8 mouse cellular contexts compared by ENCODE assay signal in genomic region chr13:9017190-9017589, GRCm38 (mm10). TPM values are rescaled to one million over a fixed set of nuclear protein-coding genes. Genes with fewer than 3 reads are reported as not detected.
DNase-seq lines count a peak whose midpoint lies in the region; ATAC-seq and TF ChIP-seq lines count a peak whose summit lies in the region.

No protein-coding gene starts in this region.

- ATAC-seq in kidney, postnatal 0 days (replicated peaks; ENCODE audit: low FRiP score, low read depth), result peak; percentile 68
- no peak for ATAC-seq in intestine, postnatal 0 days

- peak; percentile 5 to 14 for DNase-seq in left cerebral cortex, postnatal 14 days (ENCODE audit: low spot score in 2 of 2)
- no peak for DNase-seq in left cerebral cortex, adult 11 months (ENCODE audit: low spot score)
- peak; percentile 71 for DNase-seq in adrenal gland, postnatal 14 days
- DNase-seq in kidney, postnatal 0 days (ENCODE audit: low spot score), result peak; percentile 16
- DNase-seq in mesoderm, embryonic 11.5 days (ENCODE audit: low read depth, low spot score), result peak; percentile 45
- DNase-seq in T-cell, adult 2 months (ENCODE audit: low spot score), result no peak
- DNase-seq in right cerebral cortex, postnatal 36 days (ENCODE audit: low spot score in 2 of 2), result no peak

- H3K4me2 ChIP-seq in kidney, postnatal 0 days (ENCODE audit: low read length), result no peak overlapping the region
- H3K4me2 ChIP-seq in intestine, postnatal 0 days (replicated peaks; ENCODE audit: low read depth), result no peak overlapping the region

- H3K4me1 ChIP-seq in kidney, postnatal 0 days (replicated peaks; ENCODE audit: insufficient read depth, low read length), result no peaks in the 10 kb centered on the region
- H3K4me1 ChIP-seq in intestine, postnatal 0 days (replicated peaks; ENCODE audit: control insufficient read depth, insufficient read depth, low read length), result no peaks in the 10 kb centered on the region

- H3K9ac ChIP-seq in kidney, postnatal 0 days (ENCODE audit: low read depth, low read length), result no peak overlapping the region
- no peak overlapping the region for H3K9ac ChIP-seq in intestine, postnatal 0 days (ENCODE audit: low read depth, low read length)

- H3K4me3 ChIP-seq in kidney, postnatal 0 days (replicated peaks; ENCODE audit: low read depth, low read length), result no peak overlapping the region
- H3K4me3 ChIP-seq in intestine, postnatal 0 days (ENCODE audit: low read depth, low read length), result no peak overlapping the region

- intact Hi-C loops in left cerebral cortex, postnatal 14 days (cut with DNase I), result no loop called here

- H3K27ac ChIP-seq in kidney, postnatal 0 days, result no peak overlapping the region
- no peak overlapping the region for H3K27ac ChIP-seq in intestine, postnatal 0 days (ENCODE audit: low read depth, low read length)

- no peak for TF ChIP-seq CTCF in kidney, postnatal 0 days (IDR thresholded peaks at IDR 0.05; ENCODE audit: low read depth)
- TF ChIP-seq CTCF in intestine, postnatal 0 days (IDR thresholded peaks at IDR 0.05; ENCODE audit: low read depth), result no peak

- H3K36me3 ChIP-seq in kidney, postnatal 0 days (ENCODE audit: insufficient read depth, low read length), result no peaks in the 10 kb centered on the region
- H3K36me3 ChIP-seq in intestine, postnatal 0 days (ENCODE audit: control insufficient read depth, insufficient read depth), result no peaks in the 10 kb centered on the region

- WGBS in kidney, postnatal 0 days, result 10% methylated on average over 8 of the region's 8 CpGs
- 40% methylated on average over 8 of the region's 8 CpGs for WGBS in intestine, postnatal 0 days

- H3K27me3 ChIP-seq in kidney, postnatal 0 days (ENCODE audit: insufficient read depth, low read length), result no peaks in the 10 kb centered on the region
- H3K27me3 ChIP-seq in intestine, postnatal 0 days (replicated peaks; ENCODE audit: control insufficient read depth, insufficient read depth, low read length), result no peaks in the 10 kb centered on the region

- H3K9me3 ChIP-seq in kidney, postnatal 0 days (replicated peaks; ENCODE audit: low read length), result no peaks in the 10 kb centered on the region
- no peaks in the 10 kb centered on the region for H3K9me3 ChIP-seq in intestine, postnatal 0 days (ENCODE audit: control insufficient read depth)

RNA-seq across cellular contexts. Expression of gene Gtpbp4, which starts 21.3 kb away (rescaled TPM):
- 10 to 100 TPM; 35.2 to 38.9 TPM for total RNA-seq in left cerebral cortex, postnatal 14 days (2021)
- total RNA-seq in adrenal gland, postnatal 14 days (2021), result 59.5 and 65.7 TPM in 2 replicates
- 61.0 and 65.4 TPM in 2 replicates for polyA plus RNA-seq in kidney, postnatal 0 days (2015; fragmentation: Nextera tagmentation; extraction: Ambion mirVana)
- polyA plus RNA-seq in intestine, postnatal 0 days (2015; fragmentation: Nextera tagmentation; extraction: Ambion mirVana), result 28.8 and 30.3 TPM in 2 replicates

Comparison
In these comparisons a context has a peak if more than half of its experiments do, and no peak if none do; other contexts are left out.
1. DNase-seq: peak in left cerebral cortex, postnatal 14 days (2 of 2), adrenal gland, postnatal 14 days (single experiment), kidney, postnatal 0 days (single experiment) and mesoderm, embryonic 11.5 days (single experiment); none in left cerebral cortex, adult 11 months (single experiment), T-cell, adult 2 months (single experiment) and right cerebral cortex, postnatal 36 days (0 of 2).